Mouse (Mus musculus) left cerebral cortex, postnatal 4 days (tissue): ENCODE results near the gene Ganab. TPM values are rescaled to one million over a fixed set of nuclear protein-coding genes. Genes with fewer than 3 reads are reported as not detected.

Experiments used
- DNase-seq: peaks from one replicate; pipeline ENCODE4 v3.0.0-alpha.2; 2022
- intact Hi-C: fragments of 180-260 bp; cut with DNase I; formaldehyde crosslinking; loops from one replicate; pipeline ENCODE4 v1.15.1; 2025
- microRNA-seq: library from miRNA; unstranded; fragments of <30 nt; microRNA quantifications from one replicate; pipeline ENCODE4 v1.2.0, GENCODE M21; 2022
- total RNA-seq, 2 experiments: library from RNA; stranded (reverse); gene quantifications; 2 replicates each; pipeline ENCODE4 v1.2.3; 2021

The Ganab gene
- total RNA-seq, 2 experiments from 2014 or later, result 102 to 110 TPM

DNA sequence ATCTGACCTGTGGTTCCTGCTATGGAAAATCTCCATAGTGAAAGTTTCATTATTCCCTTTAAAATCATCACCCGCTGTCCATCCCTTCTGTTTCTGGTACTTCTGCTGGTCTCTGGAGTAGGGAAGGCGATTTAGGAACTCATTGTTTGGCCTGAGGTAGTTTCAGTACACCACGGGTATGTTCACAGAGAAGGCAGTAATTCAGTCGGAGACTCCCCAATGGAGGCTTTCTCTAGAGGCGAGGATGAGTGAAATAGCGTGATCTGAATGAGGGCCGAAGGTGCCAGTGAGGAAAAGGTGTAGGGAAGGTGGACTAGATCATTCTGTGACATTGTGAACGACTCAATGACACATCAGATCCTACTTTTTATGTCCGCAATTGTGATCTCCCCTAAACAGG is 56.3 kb downstream of the Ganab start:
- intact Hi-C loops, result no loop called here
- no peak for DNase-seq

DNA sequence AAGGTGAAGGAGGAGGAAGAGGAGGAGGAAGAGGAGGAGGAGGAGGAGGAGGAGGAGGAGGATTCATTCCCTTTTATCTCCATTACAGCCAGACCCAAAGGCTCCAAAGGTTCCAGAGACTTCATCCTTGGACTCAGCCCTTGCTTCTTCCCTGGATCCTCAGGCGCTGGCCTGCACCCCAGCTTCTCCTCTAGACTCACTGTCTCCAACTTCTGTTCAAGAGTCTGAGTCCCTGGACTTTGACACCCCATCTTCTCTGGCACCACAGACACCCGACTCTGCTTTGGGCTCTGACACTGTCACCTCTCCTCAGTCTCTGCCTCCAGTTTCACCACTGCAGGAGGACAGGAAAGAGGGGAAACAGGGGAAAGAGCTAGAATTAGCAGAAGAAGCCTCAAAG is 64.4 kb downstream of the Ganab start:
- no peak for DNase-seq
- intact Hi-C loops, result no loop called here

DNA sequence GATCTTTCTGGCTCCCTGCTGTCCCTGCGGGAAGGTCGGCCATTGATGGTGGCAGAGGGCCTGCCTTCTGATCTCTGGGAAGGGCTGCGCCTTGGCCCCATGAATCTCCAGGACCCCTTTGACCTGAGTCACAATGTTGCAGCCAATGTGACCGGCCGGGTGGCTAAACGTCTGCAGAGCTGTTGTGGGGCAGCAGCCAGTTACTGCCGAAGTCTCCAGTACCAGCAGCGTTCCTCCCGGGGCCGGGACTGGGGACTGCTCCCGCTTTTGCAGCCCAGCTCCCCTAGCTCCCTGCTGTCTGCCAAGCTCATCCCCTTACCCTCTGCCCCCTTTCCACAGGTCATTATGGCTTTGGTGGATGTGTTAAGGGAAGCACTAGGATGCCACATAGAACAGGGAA is 67.2 kb downstream of the Ganab start:
- DNase-seq, result no peak
- intact Hi-C loops, result no loop called here

DNA sequence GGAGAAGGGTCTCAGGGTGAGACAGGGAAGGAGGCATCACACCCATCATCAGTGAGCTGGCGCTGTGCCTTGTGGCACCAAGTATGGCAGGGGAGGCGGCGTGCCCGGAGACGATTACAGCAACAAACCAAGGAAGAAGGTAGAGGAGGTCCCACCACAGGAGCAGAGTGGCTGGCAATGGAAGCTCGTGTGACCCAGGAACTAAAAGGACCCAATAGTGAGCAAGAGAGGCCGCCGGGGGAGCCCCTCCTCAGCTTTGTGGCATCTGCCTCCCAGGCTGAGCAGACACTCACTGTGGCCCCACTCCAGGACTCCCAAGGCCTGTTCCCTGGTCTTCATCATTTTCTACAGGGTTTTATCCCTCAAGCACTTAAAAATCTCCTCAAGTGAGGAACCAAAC is 67.9 kb downstream of the Ganab start:
- intact Hi-C loops, result no loop called here
- DNase-seq, result no peak

DNA sequence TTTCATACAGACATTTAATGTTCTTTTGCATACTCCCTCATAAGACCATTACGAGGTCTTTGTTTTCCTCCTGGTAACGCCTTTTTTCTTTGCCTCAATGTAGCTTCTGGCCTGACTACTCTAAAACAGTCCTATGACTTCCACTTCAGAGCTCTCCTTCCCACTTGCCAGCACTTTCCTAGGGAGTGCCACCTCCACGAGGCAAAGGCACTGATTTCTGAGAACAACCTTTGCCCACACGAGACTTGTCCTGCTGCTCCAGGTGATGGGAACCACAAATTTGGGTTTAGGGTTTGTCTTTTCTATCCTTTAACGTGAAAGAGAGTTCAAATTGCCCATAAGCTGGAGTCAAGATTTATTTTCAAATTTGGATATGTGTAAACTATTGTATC is 68.3 kb downstream of the Ganab start:
- no peak for DNase-seq
- intact Hi-C loops, result no loop called here

Small RNA genes within 50 kb of the gene (microRNA-seq; reads per million reads assigned to microRNA genes)
- not detected for gene Mir5136

Other genes starting within 250 kb of the Ganab start
- 10 to 100 TPM; 58.0 to 63.6 TPM for gene Chrm1, start 234.3 kb upstream of the Ganab start, total RNA-seq
- 100 to 1,000 TPM; 166 to 179 TPM for gene Slc3a2, start 174.7 kb upstream of the Ganab start, total RNA-seq
- 10 to 100 TPM; 55.9 to 56.5 TPM for gene Wdr74, start 162.2 kb upstream of the Ganab start, total RNA-seq
- 1 to 10 TPM; 2.7 to 2.8 TPM for gene 1700092M07Rik, start 157.4 kb upstream of the Ganab start, total RNA-seq
- gene Stx5a, start 156.7 kb upstream of the Ganab start, total RNA-seq, result 10 to 100 TPM; 70.8 to 77.5 TPM
- 100 to 1,000 TPM; 105 to 110 TPM for gene Nxf1, start 141.0 kb upstream of the Ganab start, total RNA-seq
- gene Tmem223, start 127.1 kb upstream of the Ganab start, total RNA-seq, result 100 to 1,000 TPM in 1 of 2 experiments, 10 to 100 TPM in 1; 96.5 to 102 TPM
- gene Tmem179b, start 123.6 kb upstream of the Ganab start, total RNA-seq, result 1 to 10 TPM; 8.2 to 9.2 TPM
- gene Taf6l, start 111.7 kb upstream of the Ganab start, total RNA-seq, result 10 to 100 TPM; 24.9 to 29.4 TPM
- gene Polr2g, start 99.5 kb upstream of the Ganab start, total RNA-seq, result 10 to 100 TPM; 87.2 to 92.3 TPM
- gene Zbtb3, start 95.5 kb upstream of the Ganab start, total RNA-seq, result 1 to 10 TPM; 5.1 to 6.8 TPM
- 10 to 100 TPM; 46.0 to 47.2 TPM for gene Ttc9c, start 78.7 kb upstream of the Ganab start, total RNA-seq
- 100 to 1,000 TPM; 108 to 116 TPM for gene Hnrnpul2, start 78.1 kb upstream of the Ganab start, total RNA-seq
- gene AC129217.1, start 68.3 kb upstream of the Ganab start, total RNA-seq, result not detected
- gene Bscl2, start 60.6 kb upstream of the Ganab start, total RNA-seq, result 10 to 100 TPM; 76.9 to 78.4 TPM
- 100 to 1,000 TPM; 275 to 279 TPM for gene Gng3, start 58.9 kb upstream of the Ganab start, total RNA-seq
- under 1 TPM; 0.76 to 0.93 TPM for gene Lrrn4cl, start 47.3 kb upstream of the Ganab start, total RNA-seq
- 100 to 1,000 TPM; 109 to 122 TPM for gene Ubxn1, start 26.6 kb upstream of the Ganab start, total RNA-seq
- 10 to 100 TPM; 22.3 to 25.7 TPM for gene Uqcc3, start 17.1 kb upstream of the Ganab start, total RNA-seq
- 1 to 10 TPM; 4.6 to 8.6 TPM for gene Lbhd1, start 14.3 kb upstream of the Ganab start, total RNA-seq
- not detected for gene Gm49403, start 14.1 kb upstream of the Ganab start, total RNA-seq
- gene 1810009A15Rik, start 9.2 kb upstream of the Ganab start, total RNA-seq, result 10 to 100 TPM; 16.4 to 21.4 TPM
- 1 to 10 TPM; 4.2 to 5.8 TPM for gene Gm49416, start 9.1 kb upstream of the Ganab start, total RNA-seq
- 10 to 100 TPM; 25.3 to 25.6 TPM for gene Ints5, start 5.1 kb upstream of the Ganab start, total RNA-seq
- gene B3gat3, start 22.3 kb downstream of the Ganab start, total RNA-seq, result 100 to 1,000 TPM; 109 to 115 TPM
- gene Rom1, start 31.3 kb downstream of the Ganab start, total RNA-seq, result 1 to 10 TPM; 1.4 to 1.7 TPM
- gene Eml3, start 31.5 kb downstream of the Ganab start, total RNA-seq, result 10 to 100 TPM in 1 of 2 experiments, 1 to 10 TPM in 1; 9.4 to 11.6 TPM
- gene Mta2, start 43.8 kb downstream of the Ganab start, total RNA-seq, result 10 to 100 TPM; 75.4 to 79.6 TPM
- 10 to 100 TPM; 17.5 to 20.0 TPM for gene Tut1, start 55.8 kb downstream of the Ganab start, total RNA-seq
- gene Eef1g, start 69.0 kb downstream of the Ganab start, total RNA-seq, result 100 to 1,000 TPM; 385 to 398 TPM
- 10 to 100 TPM; 14.0 to 18.5 TPM for gene Ahnak, start 91.2 kb downstream of the Ganab start, total RNA-seq
- under 1 TPM in 1 of 2 experiments, not detected in 1; 0.94 TPM for gene Scgb1a1, start 189.9 kb downstream of the Ganab start, total RNA-seq
- gene Asrgl1, start 237.6 kb downstream of the Ganab start, total RNA-seq, result 10 to 100 TPM; 50.1 to 53.3 TPM